Mouse (Mus musculus) E14TG2a.4 (cell line): Measurements from ENCODE around the gene Mapk11.

Source experiments
- CTCF ChIP-seq: conservative IDR thresholded peaks from 2 replicates; pipeline ENCODE4 v1.5.1; 2014; ENCODE audit warnings: low read length
- POU5F1 ChIP-seq: IDR thresholded peaks from 2 replicates; pipeline ENCODE4 v1.6.1; 2014; ENCODE audit warnings: low read length, borderline replicate concordance

DNA sequence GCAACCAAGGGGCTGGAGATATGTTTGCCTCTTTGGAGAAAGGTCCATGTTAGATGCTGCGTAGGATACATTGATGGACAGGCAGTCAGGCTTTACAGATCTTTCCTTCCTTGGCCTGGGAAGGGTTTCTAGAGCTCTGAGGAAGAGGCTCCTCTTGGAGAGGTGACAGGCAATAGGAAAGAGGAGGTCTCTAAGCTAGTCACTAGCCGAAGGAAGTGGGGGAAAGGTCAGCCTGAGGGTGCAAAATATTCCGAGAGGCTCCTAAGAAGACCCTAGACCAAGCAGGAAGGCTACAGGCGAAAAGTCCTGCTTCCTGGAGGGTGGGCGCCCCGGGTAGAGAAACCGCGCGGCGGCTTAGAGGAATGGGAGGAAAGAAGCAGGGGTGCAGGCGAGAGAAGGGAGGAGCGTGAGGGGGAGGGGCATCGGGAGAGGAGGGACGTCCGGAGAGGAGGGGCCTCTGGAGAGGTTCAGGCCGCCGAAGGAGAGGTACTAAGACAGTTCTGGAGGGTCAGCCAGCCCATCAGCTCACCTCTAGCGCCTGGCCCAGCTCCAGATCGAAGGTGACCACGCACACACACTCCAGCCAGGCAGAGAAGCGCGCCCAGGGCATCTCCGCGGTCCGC, 46.4 kb upstream of the Mapk11 start:
- TF ChIP-seq CTCF (no peak), POU5F1 (no peak)
